Mouse (Mus musculus): ENCODE measurements at regions not wholly inside any gene's neighbourhood (a gene's known extent, or its start where the extent isn't known, plus 50 kb on each side); places are given as distances from the start of the nearest gene placed in this dataset.

- no peak for DNase-seq (ENCODE audit: low read depth, low spot score)
- no peaks in the 10 kb centered on the region for H3K36me3 ChIP-seq (ENCODE audit: control insufficient read depth, insufficient read depth, low read length, poor library complexity, severe bottlenecking)
- H3K27me3 ChIP-seq (ENCODE audit: control insufficient read depth, insufficient read depth, low read length, poor library complexity, severe bottlenecking), result no peaks in the 10 kb centered on the region
These were observed 926.3 kb downstream of the 4930447A16Rik start for GRCm38 (mm10) chr15:38351701-38352100.

- H3K27me3 ChIP-seq (ENCODE audit: control insufficient read depth, insufficient read depth, low read length, poor library complexity, severe bottlenecking), result no peaks in the 10 kb centered on the region
- no peak for DNase-seq (ENCODE audit: low read depth, low spot score)
- H3K36me3 ChIP-seq (ENCODE audit: control insufficient read depth, insufficient read depth, low read length, poor library complexity, severe bottlenecking), result no peaks in the 10 kb centered on the region
These were observed 928.0 kb downstream of the 4930447A16Rik start for GRCm38 (mm10) chr15:38353371-38353770.

- no peak for DNase-seq (ENCODE audit: low read depth, low spot score)
- no peaks in the 10 kb centered on the region for H3K27me3 ChIP-seq (ENCODE audit: control insufficient read depth, insufficient read depth, low read length, poor library complexity, severe bottlenecking)
- H3K36me3 ChIP-seq (ENCODE audit: control insufficient read depth, insufficient read depth, low read length, poor library complexity, severe bottlenecking), result no peaks in the 10 kb centered on the region
These were observed 933.7 kb downstream of the 4930447A16Rik start for GRCm38 (mm10) chr15:38359053-38359452.

GRCm38 (mm10) chr15:38363522-38363921 is 938.2 kb downstream of the 4930447A16Rik start:
- Histone ChIP-seq H3K27me3 (ENCODE audit: control insufficient read depth, insufficient read depth, low read length, poor library complexity, severe bottlenecking) (no peaks in the 10 kb centered on the region), H3K36me3 (ENCODE audit: control insufficient read depth, insufficient read depth, low read length, poor library complexity, severe bottlenecking) (no peaks in the 10 kb centered on the region)
- no peak for DNase-seq (ENCODE audit: low read depth, low spot score)

GRCm38 (mm10) chr15:38364014-38364413 is 938.7 kb downstream of the 4930447A16Rik start:
- DNase-seq (ENCODE audit: low read depth, low spot score), result no peak
- Histone ChIP-seq H3K27me3 (ENCODE audit: control insufficient read depth, insufficient read depth, low read length, poor library complexity, severe bottlenecking) (no peaks in the 10 kb centered on the region), H3K36me3 (ENCODE audit: control insufficient read depth, insufficient read depth, low read length, poor library complexity, severe bottlenecking) (no peaks in the 10 kb centered on the region)

GRCm38 (mm10) chr15:38367643-38368042 is 942.3 kb downstream of the 4930447A16Rik start:
- Histone ChIP-seq H3K36me3 (ENCODE audit: control insufficient read depth, insufficient read depth, low read length, poor library complexity, severe bottlenecking) (no peaks in the 10 kb centered on the region), H3K27me3 (ENCODE audit: control insufficient read depth, insufficient read depth, low read length, poor library complexity, severe bottlenecking) (no peaks in the 10 kb centered on the region)
- no peak for DNase-seq (ENCODE audit: low read depth, low spot score)

- no peak for DNase-seq (ENCODE audit: low read depth, low spot score)
- Histone ChIP-seq H3K27me3 (ENCODE audit: control insufficient read depth, insufficient read depth, low read length, poor library complexity, severe bottlenecking) (no peaks in the 10 kb centered on the region), H3K36me3 (ENCODE audit: control insufficient read depth, insufficient read depth, low read length, poor library complexity, severe bottlenecking) (no peaks in the 10 kb centered on the region)
These were observed 942.9 kb downstream of the 4930447A16Rik start for GRCm38 (mm10) chr15:38368291-38368690.

- Histone ChIP-seq H3K27me3 (ENCODE audit: control insufficient read depth, insufficient read depth, low read length, poor library complexity, severe bottlenecking) (no peaks in the 10 kb centered on the region), H3K36me3 (ENCODE audit: control insufficient read depth, insufficient read depth, low read length, poor library complexity, severe bottlenecking) (no peaks in the 10 kb centered on the region)
- DNase-seq (ENCODE audit: low read depth, low spot score), result no peak
These were observed 946.2 kb downstream of the 4930447A16Rik start for GRCm38 (mm10) chr15:38371404-38372090.

- DNase-seq (ENCODE audit: low read depth, low spot score), result peak; percentile 50
- no peaks in the 10 kb centered on the region for H3K27me3 ChIP-seq (ENCODE audit: control insufficient read depth, insufficient read depth, low read length, poor library complexity, severe bottlenecking)
- H3K36me3 ChIP-seq (ENCODE audit: control insufficient read depth, insufficient read depth, low read length, poor library complexity, severe bottlenecking), result no peaks in the 10 kb centered on the region
These were observed 948.4 kb downstream of the 4930447A16Rik start for GRCm38 (mm10) chr15:38373797-38374196.

GRCm38 (mm10) chr15:38374786-38375185 is 949.4 kb downstream of the 4930447A16Rik start:
- Histone ChIP-seq H3K36me3 (ENCODE audit: control insufficient read depth, insufficient read depth, low read length, poor library complexity, severe bottlenecking) (no peaks in the 10 kb centered on the region), H3K27me3 (ENCODE audit: control insufficient read depth, insufficient read depth, low read length, poor library complexity, severe bottlenecking) (no peaks in the 10 kb centered on the region)
- no peak for DNase-seq (ENCODE audit: low read depth, low spot score)

GRCm38 (mm10) chr15:38378106-38378505 is 952.8 kb downstream of the 4930447A16Rik start:
- no peak for DNase-seq (ENCODE audit: low read depth, low spot score)
- no peaks in the 10 kb centered on the region for H3K36me3 ChIP-seq (ENCODE audit: control insufficient read depth, insufficient read depth, low read length, poor library complexity, severe bottlenecking)

GRCm38 (mm10) chr15:38387617-38388016 is 962.3 kb downstream of the 4930447A16Rik start:
- no peaks in the 10 kb centered on the region for H3K36me3 ChIP-seq (ENCODE audit: control insufficient read depth, insufficient read depth, low read length, poor library complexity, severe bottlenecking)
- no peak for DNase-seq (ENCODE audit: low read depth, low spot score)
- no peaks in the 10 kb centered on the region for H3K27me3 ChIP-seq (ENCODE audit: control insufficient read depth, insufficient read depth, low read length, poor library complexity, severe bottlenecking)

More at GRCm38 (mm10) chr15:38378106-38378505, 952.8 kb downstream of the 4930447A16Rik start:
- H3K27me3 ChIP-seq (ENCODE audit: control insufficient read depth, insufficient read depth, low read length, poor library complexity, severe bottlenecking), result no peaks in the 10 kb centered on the region

- Histone ChIP-seq H3K36me3 (ENCODE audit: control insufficient read depth, insufficient read depth, low read length, poor library complexity, severe bottlenecking) (no peaks in the 10 kb centered on the region), H3K27me3 (ENCODE audit: control insufficient read depth, insufficient read depth, low read length, poor library complexity, severe bottlenecking) (no peaks in the 10 kb centered on the region)
- no peak for DNase-seq (ENCODE audit: low read depth, low spot score)
These were observed 963.1 kb downstream of the 4930447A16Rik start for GRCm38 (mm10) chr15:38388436-38388835.

GRCm38 (mm10) chr15:38390450-38390849 is 965.1 kb downstream of the 4930447A16Rik start:
- no peak for DNase-seq (ENCODE audit: low read depth, low spot score)
- no peaks in the 10 kb centered on the region for H3K36me3 ChIP-seq (ENCODE audit: control insufficient read depth, insufficient read depth, low read length, poor library complexity, severe bottlenecking)
- no peaks in the 10 kb centered on the region for H3K27me3 ChIP-seq (ENCODE audit: control insufficient read depth, insufficient read depth, low read length, poor library complexity, severe bottlenecking)

- no peaks in the 10 kb centered on the region for H3K36me3 ChIP-seq (ENCODE audit: control insufficient read depth, insufficient read depth, low read length, poor library complexity, severe bottlenecking)
- DNase-seq (ENCODE audit: low read depth, low spot score), result no peak
- H3K27me3 ChIP-seq (ENCODE audit: control insufficient read depth, insufficient read depth, low read length, poor library complexity, severe bottlenecking), result no peaks in the 10 kb centered on the region
These were observed 966.1 kb downstream of the 4930447A16Rik start for GRCm38 (mm10) chr15:38391420-38391819.

GRCm38 (mm10) chr15:38391860-38392259 is 966.5 kb downstream of the 4930447A16Rik start:
- DNase-seq (ENCODE audit: low read depth, low spot score), result no peak
- no peaks in the 10 kb centered on the region for H3K27me3 ChIP-seq (ENCODE audit: control insufficient read depth, insufficient read depth, low read length, poor library complexity, severe bottlenecking)
- H3K36me3 ChIP-seq (ENCODE audit: control insufficient read depth, insufficient read depth, low read length, poor library complexity, severe bottlenecking), result no peaks in the 10 kb centered on the region

All from splenic B cell, adult 2 months (primary cell).